Mouse (Mus musculus) heart, postnatal 0 days (tissue): ENCODE data around the gene Dohh.

Source experiments
- CTCF ChIP-seq: IDR thresholded peaks from 2 replicates; pipeline ENCODE4 v1.5.1; 2016; ENCODE audit warnings: antibody characterized with exemption, control low read depth, low read depth
- EP300 ChIP-seq: IDR thresholded peaks from 2 replicates; pipeline ENCODE4 v1.6.1; 2016; ENCODE audit warnings: antibody characterized with exemption, low read depth

GRCm38 (mm10) chr10:81354738-81355477 is 29.3 kb upstream of the Dohh start:
- no peak for TF ChIP-seq CTCF
- TF ChIP-seq EP300, result no peak
